Mouse (Mus musculus) cerebellum, adult 2 months (tissue): ENCODE data around the gene Trim2.

ENCODE experiments used
- CTCF ChIP-seq: fragments of 200-500 bp; IDR thresholded peaks from 2 replicates; pipeline ENCODE4 v1.5.1; 2011; ENCODE audit warnings: low read depth, mild to moderate bottlenecking, control low read depth, low read length, moderate library complexity, borderline replicate concordance; ENCODE audit not compliant: insufficient read depth
- POLR2A ChIP-seq: fragments of 200-500 bp; IDR thresholded peaks from 2 replicates; pipeline ENCODE4 v1.6.1; 2011; ENCODE audit warnings: low read length, control low read depth, borderline replicate concordance; ENCODE audit not compliant: insufficient read depth

GRCm38 (mm10) chr3:84259281-84260023 lies 47.2 kb downstream of the Trim2 start:
- 0 out of 2 replicates have a peak, but pooled peaks have one; percentile 13 for TF ChIP-seq POLR2A
- TF ChIP-seq CTCF, result no peak
